Mouse (Mus musculus): ENCODE results near the gene Gm1140. TPM values are rescaled to one million over a fixed set of nuclear protein-coding genes. Genes with fewer than 3 reads are reported as not detected.
"Not testable (repeated sequence)": the region's sequence is repeated elsewhere in the genome, so short reads cannot be mapped to it uniquely, and the experiment has no call there.

Gm1140 gene
- not detected for total RNA-seq (2021)
- long read RNA-seq, experiment 1 = 0 reads
- long read RNA-seq, experiment 2 = 0 reads

DNA sequence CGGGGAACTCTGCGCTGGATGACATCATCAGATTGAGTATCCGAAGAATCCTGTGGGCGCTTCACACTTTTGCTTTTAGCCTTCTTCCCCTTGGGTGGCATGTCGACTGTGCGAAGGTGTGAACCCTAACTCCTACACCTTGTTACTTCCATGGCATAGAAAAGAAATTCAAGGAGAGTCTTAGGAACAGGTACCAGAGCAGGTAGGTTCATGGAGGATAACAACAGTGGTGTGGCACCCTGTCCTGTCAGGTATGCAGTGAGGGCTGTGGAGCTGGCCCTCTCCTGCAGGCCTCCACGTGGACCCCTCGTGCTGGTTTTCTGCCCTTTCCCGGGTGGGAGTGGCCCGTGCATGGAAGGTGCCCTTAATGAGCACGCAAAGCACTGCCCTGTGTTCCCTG lies at the start of gene Gm1140:
Gene Gm1140, minus strand, starts transcription at position 101 of the 400 bp plus-strand sequence.
- DNase-seq (ENCODE audit: low spot score in 2 of 2) = not testable (repeated sequence)

DNA sequence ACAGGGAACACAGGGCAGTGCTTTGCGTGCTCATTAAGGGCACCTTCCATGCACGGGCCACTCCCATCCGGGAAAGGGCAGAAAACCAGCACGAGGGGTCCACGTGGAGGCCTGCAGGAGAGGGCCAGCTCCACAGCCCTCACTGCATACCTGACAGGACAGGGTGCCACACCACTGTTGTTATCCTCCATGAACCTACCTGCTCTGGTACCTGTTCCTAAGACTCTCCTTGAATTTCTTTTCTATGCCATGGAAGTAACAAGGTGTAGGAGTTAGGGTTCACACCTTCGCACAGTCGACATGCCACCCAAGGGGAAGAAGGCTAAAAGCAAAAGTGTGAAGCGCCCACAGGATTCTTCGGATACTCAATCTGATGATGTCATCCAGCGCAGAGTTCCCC lies 2.0 kb upstream of the Gm1140 start, which contains the start of gene Gm14692:
Gene Gm14692, plus strand, starts transcription at position 301 of the 400 bp plus-strand sequence.
- DNase-seq (ENCODE audit: low spot score in 2 of 2) = not testable (repeated sequence)

Other genes starting within 250 kb of the Gm1140 start
- gene Gm14692, start 2.1 kb upstream of the Gm1140 start, total RNA-seq (2021) = not detected
- gene 4933436I01Rik, start 227.9 kb upstream of the Gm1140 start, total RNA-seq (2021) = not detected

All from layer of hippocampus, postnatal 14 days (tissue).